ENCODE assay signal across 8 mouse cellular contexts in genomic region chrX:151520458-151521322, GRCm38 (mm10). TPM values are rescaled to one million over a fixed set of nuclear protein-coding genes. Genes with fewer than 3 reads are reported as not detected.
DNase-seq lines count a peak whose midpoint lies in the region; ATAC-seq lines count a peak whose summit lies in the region.

TSS of gene Phf8 (plus strand) at chrX:151520672.

- no peaks in the 10 kb centered on the region for H3K27me3 ChIP-seq in heart, embryonic 14.5 days (ENCODE audit: control insufficient read depth, insufficient read depth, low read length)
- no peaks in the 10 kb centered on the region for H3K27me3 ChIP-seq in liver, embryonic 13.5 days
- H3K27me3 ChIP-seq in stomach, embryonic 16.5 days (ENCODE audit: control insufficient read depth, insufficient read depth, low read length), result no peaks in the 10 kb centered on the region

- peak; percentile 88 for ATAC-seq in CD4-positive, CD25-positive, alpha-beta regulatory T cell, adult 4 months
- peak; percentile 93 for ATAC-seq in heart, embryonic 14.5 days (ENCODE audit: insufficient number of reproducible peaks, insufficient read depth, low FRiP score, low read depth)
- ATAC-seq in liver, embryonic 13.5 days (ENCODE audit: low read depth), result peak; percentile 91
- ATAC-seq in stomach, embryonic 16.5 days (ENCODE audit: insufficient read depth, low FRiP score), result peak; percentile 98

- H3K9me3 ChIP-seq in heart, embryonic 14.5 days (ENCODE audit: control insufficient read depth, low read length), result no peaks in the 10 kb centered on the region
- H3K9me3 ChIP-seq in liver, embryonic 13.5 days (replicated peaks), result no peaks in the 10 kb centered on the region
- no peaks in the 10 kb centered on the region for H3K9me3 ChIP-seq in stomach, embryonic 16.5 days (replicated peaks; ENCODE audit: control insufficient read depth, low read length)

- peak; percentile 88 for DNase-seq in c-Kit-negative CD71-positive TER-119-positive erythroid progenitor cells, embryonic 14.5 days (ENCODE audit: low read depth, low spot score)
- DNase-seq in fibroblast of lung, adult 2 months (ENCODE audit: low read depth), result peak; percentile 80
- DNase-seq in kidney, postnatal 14 days, result peak; percentile 97
- DNase-seq in liver, embryonic 13.5 days, result peak; percentile 92
- DNase-seq in neural tube, embryonic 10.5 days (ENCODE audit: extremely low spot score, low spot score), result peak; percentile 88

- H3K36me3 ChIP-seq in heart, embryonic 14.5 days (ENCODE audit: control insufficient read depth, insufficient read depth, low read length), result peaks cover 5% of the 10 kb centered on the region; the same call in 1 of the 2 replicates
- H3K36me3 ChIP-seq in liver, embryonic 13.5 days, result 0 out of 2 replicates have a peak, but pooled peaks cover 4% of the 10 kb centered on the region
- no peaks in the 10 kb centered on the region for H3K36me3 ChIP-seq in stomach, embryonic 16.5 days (ENCODE audit: control insufficient read depth, insufficient read depth, low read length)

- H3K27ac ChIP-seq in heart, embryonic 14.5 days (replicated peaks in 1 of 2; ENCODE audit: control insufficient read depth in 1 of 2, insufficient read depth in 1 of 2, low read depth in 2 of 2, low read length in 2 of 2), result peak within 1 kb of the TSS; percentile 97 to 99
- peak within 1 kb of the TSS; percentile 94 for H3K27ac ChIP-seq in liver, embryonic 13.5 days
- peak within 1 kb of the TSS; percentile 99 for H3K27ac ChIP-seq in stomach, embryonic 16.5 days (ENCODE audit: low read length)

- H3K9ac ChIP-seq in heart, embryonic 14.5 days (ENCODE audit: low read length), result peak within 1 kb of the TSS; percentile 82
- H3K9ac ChIP-seq in liver, embryonic 13.5 days, result peak within 1 kb of the TSS; percentile 84
- H3K9ac ChIP-seq in stomach, embryonic 16.5 days (ENCODE audit: low read length), result peak within 1 kb of the TSS; percentile 84

- H3K4me1 ChIP-seq in heart, embryonic 14.5 days (ENCODE audit: control insufficient read depth in 2 of 2, insufficient read depth in 2 of 2, low read length in 2 of 2), result no peaks in the 10 kb centered on the region
- H3K4me1 ChIP-seq in liver, embryonic 13.5 days (replicated peaks), result peaks cover 25% of the 10 kb centered on the region
- no peaks in the 10 kb centered on the region for H3K4me1 ChIP-seq in stomach, embryonic 16.5 days (ENCODE audit: control insufficient read depth, insufficient read depth, low read length)

- 17% methylated on average over 66 of the region's 68 CpGs for WGBS in heart, embryonic 14.5 days
- 12% methylated on average over 68 of the region's 68 CpGs for WGBS in liver, embryonic 13.5 days (ENCODE audit: insufficient replicate concordance)
- 12% methylated on average over 67 of the region's 68 CpGs for WGBS in stomach, embryonic 16.5 days

- peak within 1 kb of the TSS; percentile 73 for H3K4me2 ChIP-seq in heart, embryonic 14.5 days (ENCODE audit: low read length)
- H3K4me2 ChIP-seq in liver, embryonic 13.5 days, result peak within 1 kb of the TSS; percentile 87
- peak within 1 kb of the TSS; percentile 63 for H3K4me2 ChIP-seq in stomach, embryonic 16.5 days (ENCODE audit: low read depth, low read length)

- H3K4me3 ChIP-seq in heart, embryonic 14.5 days (ENCODE audit: control insufficient read depth in 1 of 2, insufficient read depth in 1 of 2, low read depth in 1 of 2, low read length in 2 of 2), result peak within 1 kb of the TSS; percentile 48 to 58
- peak within 1 kb of the TSS; percentile 71 for H3K4me3 ChIP-seq in liver, embryonic 13.5 days (replicated peaks)
- H3K4me3 ChIP-seq in stomach, embryonic 16.5 days (replicated peaks; ENCODE audit: low read length), result peak within 1 kb of the TSS; percentile 65

RNA-seq across cellular contexts. Expression of gene Phf8, which starts in this region (rescaled TPM):
- 10 to 100 TPM; 38.9 to 53.6 TPM for polyA plus RNA-seq in CD4-positive, CD25-positive, alpha-beta regulatory T cell, adult 4 months (2017; shearing (Covaris generic))
- polyA plus RNA-seq in heart, embryonic 14.5 days (2014; fragmentation: Nextera tagmentation; extraction: Ambion mirVana), result 12.6 and 15.0 TPM in 2 replicates
- 6.2 and 7.1 TPM in 2 replicates for polyA plus RNA-seq in liver, embryonic 13.5 days (2015; fragmentation: Nextera tagmentation; extraction: Ambion mirVana)
- 15.7 and 19.5 TPM in 2 replicates for polyA plus RNA-seq in stomach, embryonic 16.5 days (2015; fragmentation: Nextera tagmentation; extraction: Ambion mirVana)

Comparison
In these comparisons a context has a peak if more than half of its experiments do, and no peak if none do; other contexts are left out.
1. Peak in every context shown above with its lines: DNase-seq, ATAC-seq, H3K4me3 ChIP-seq and H3K27ac ChIP-seq.